Comparison of ENCODE assay signal across 12 mouse cellular contexts in genomic region chr13:98505489-98505857, GRCm38 (mm10). TPM values are rescaled to one million over a fixed set of nuclear protein-coding genes. Genes with fewer than 3 reads are reported as not detected.
A peak's percentile ranks its signal among the peaks of the same experiment; 100 is the strongest.
DNase-seq lines count a peak whose midpoint lies in the region; ATAC-seq lines count a peak whose summit lies in the region.
"Had no signal": no experiment of that assay in that cellular context is flagged by ENCODE, and none has a peak within 500 bp of the region (broad histone marks: within the 10 kb centered on the region; RNA-seq: fewer than 3 reads in every experiment).

No protein-coding gene starts in this region.

- no peak for ATAC-seq in hindbrain, embryonic 16.5 days
- ATAC-seq in midbrain, embryonic 13.5 days, result peak; percentile 21; the same call in 1 of the 2 replicates
- ATAC-seq in midbrain, embryonic 14.5 days (ENCODE audit: low FRiP score, low TSS enrichment), result no peak
- 0 out of 2 replicates have a peak, but pooled peaks have one; percentile 26 for ATAC-seq in intestine, embryonic 16.5 days
- no peak for ATAC-seq in monocyte, adult 5-6 weeks (replicated peaks; ENCODE audit: insufficient number of reproducible peaks, low FRiP score, low TSS enrichment, poor library complexity, severe bottlenecking)

- H3K9ac ChIP-seq in hindbrain, embryonic 16.5 days (ENCODE audit: low read depth, low read length), result no peak overlapping the region
- no peak overlapping the region for H3K9ac ChIP-seq in midbrain, embryonic 13.5 days (replicated peaks)
- H3K9ac ChIP-seq in midbrain, embryonic 14.5 days (replicated peaks; ENCODE audit: low read length), result no peak overlapping the region
- H3K9ac ChIP-seq in intestine, embryonic 16.5 days (ENCODE audit: low read depth, low read length), result no peak overlapping the region

- H3K9me3 ChIP-seq in hindbrain, embryonic 10.5 days, result no peaks in the 10 kb centered on the region
- no peaks in the 10 kb centered on the region for H3K9me3 ChIP-seq in hindbrain, embryonic 16.5 days (ENCODE audit: control insufficient read depth, low read length)
- H3K9me3 ChIP-seq in midbrain, embryonic 13.5 days, result no peaks in the 10 kb centered on the region
- H3K9me3 ChIP-seq in midbrain, embryonic 14.5 days (ENCODE audit: control insufficient read depth, low read length), result no peaks in the 10 kb centered on the region
- H3K9me3 ChIP-seq in intestine, embryonic 16.5 days (ENCODE audit: control insufficient read depth, low read length), result no peaks in the 10 kb centered on the region
- H3K9me3 ChIP-seq: neural tube, embryonic 13.5 days had no signal

- H3K4me1 ChIP-seq in hindbrain, embryonic 10.5 days (replicated peaks), result peaks cover 51% of the 10 kb centered on the region
- H3K4me1 ChIP-seq in hindbrain, embryonic 16.5 days (ENCODE audit: control insufficient read depth, insufficient read depth, low read depth, low read length), result peaks cover 3% of the 10 kb centered on the region
- H3K4me1 ChIP-seq in midbrain, embryonic 13.5 days (replicated peaks), result peaks cover 31% of the 10 kb centered on the region
- H3K4me1 ChIP-seq in midbrain, embryonic 14.5 days (ENCODE audit: control insufficient read depth, insufficient read depth, low read length), result peaks cover 10% of the 10 kb centered on the region; the same call in 1 of the 2 replicates
- H3K4me1 ChIP-seq in intestine, embryonic 16.5 days (ENCODE audit: control insufficient read depth, insufficient read depth, low read length), result peaks cover 20% of the 10 kb centered on the region

- no peaks in the 10 kb centered on the region for H3K36me3 ChIP-seq in hindbrain, embryonic 10.5 days
- H3K36me3 ChIP-seq in hindbrain, embryonic 16.5 days (ENCODE audit: control insufficient read depth, insufficient read depth, low read length), result no peaks in the 10 kb centered on the region
- no peaks in the 10 kb centered on the region for H3K36me3 ChIP-seq in midbrain, embryonic 13.5 days
- no peaks in the 10 kb centered on the region for H3K36me3 ChIP-seq in midbrain, embryonic 14.5 days (ENCODE audit: control insufficient read depth, insufficient read depth, low read length)
- H3K36me3 ChIP-seq in intestine, embryonic 16.5 days (ENCODE audit: control insufficient read depth, insufficient read depth, low read length), result no peaks in the 10 kb centered on the region
- H3K36me3 ChIP-seq: neural tube, embryonic 13.5 days had no signal

- peak overlapping the region; percentile 57; the same call in 1 of the 2 replicates for H3K4me3 ChIP-seq in hindbrain, embryonic 10.5 days
- no peak overlapping the region for H3K4me3 ChIP-seq in hindbrain, embryonic 16.5 days (ENCODE audit: low read length)
- no peak overlapping the region for H3K4me3 ChIP-seq in midbrain, embryonic 13.5 days (replicated peaks)
- no peak overlapping the region for H3K4me3 ChIP-seq in midbrain, embryonic 14.5 days (replicated peaks; ENCODE audit: low read depth, low read length)
- H3K4me3 ChIP-seq in intestine, embryonic 16.5 days (ENCODE audit: low read length), result no peak overlapping the region

- peak overlapping the region; percentile 59 for H3K27ac ChIP-seq in hindbrain, embryonic 10.5 days
- no peak overlapping the region for H3K27ac ChIP-seq in hindbrain, embryonic 16.5 days (ENCODE audit: low read depth, low read length)
- H3K27ac ChIP-seq in midbrain, embryonic 13.5 days, result no peak overlapping the region
- no peak overlapping the region for H3K27ac ChIP-seq in midbrain, embryonic 14.5 days (replicated peaks; ENCODE audit: low read depth, low read length)
- no peak overlapping the region for H3K27ac ChIP-seq in intestine, embryonic 16.5 days (ENCODE audit: low read length)
- H3K27ac ChIP-seq: neural tube, embryonic 13.5 days had no signal

- DNase-seq in hindbrain, embryonic 10.5 days (ENCODE audit: low spot score), result peak; percentile 45
- DNase-seq in midbrain, embryonic 14.5 days, result no peak
- no peak for DNase-seq in yolk sac, embryonic 10.5 days (ENCODE audit: low spot score)
- DNase-seq: adrenal gland, adult 8-10 months; heart, postnatal 36 days; layer of hippocampus, postnatal 36 days; thymus, postnatal 14 days had no signal

- H3K4me2 ChIP-seq in hindbrain, embryonic 16.5 days (ENCODE audit: low read length), result no peak overlapping the region
- 0 out of 2 replicates have a peak overlapping the region, but pooled peaks have one; percentile 64 for H3K4me2 ChIP-seq in midbrain, embryonic 13.5 days (replicated peaks)
- H3K4me2 ChIP-seq in midbrain, embryonic 14.5 days (ENCODE audit: low read length), result no peak overlapping the region
- H3K4me2 ChIP-seq in intestine, embryonic 16.5 days (ENCODE audit: low read depth, low read length), result no peak overlapping the region; the same call in 1 of the 2 replicates

- H3K27me3 ChIP-seq in hindbrain, embryonic 10.5 days (ENCODE audit: insufficient read depth, poor library complexity, severe bottlenecking), result peaks cover 99% of the 10 kb centered on the region
- peaks cover 41% of the 10 kb centered on the region for H3K27me3 ChIP-seq in hindbrain, embryonic 16.5 days (replicated peaks; ENCODE audit: control insufficient read depth, insufficient read depth, low read length)
- peaks cover 92% of the 10 kb centered on the region for H3K27me3 ChIP-seq in midbrain, embryonic 13.5 days
- peaks cover 75% of the 10 kb centered on the region for H3K27me3 ChIP-seq in midbrain, embryonic 14.5 days (ENCODE audit: control insufficient read depth, insufficient read depth, low read length)
- peaks cover 50% of the 10 kb centered on the region for H3K27me3 ChIP-seq in intestine, embryonic 16.5 days (replicated peaks; ENCODE audit: control insufficient read depth, insufficient read depth, low read length)

- 6% methylated on average over 11 of the region's 11 CpGs for WGBS in hindbrain, embryonic 10.5 days
- WGBS in hindbrain, embryonic 16.5 days, result 9% methylated on average over 10 of the region's 11 CpGs
- 7% methylated on average over 11 of the region's 11 CpGs for WGBS in midbrain, embryonic 13.5 days
- WGBS in midbrain, embryonic 14.5 days, result 6% methylated on average over 11 of the region's 11 CpGs
- WGBS in intestine, embryonic 16.5 days, result 9% methylated on average over 11 of the region's 11 CpGs

RNA-seq across cellular contexts. Expression of gene Gm10320, which starts 13.7 kb away (rescaled TPM):
- polyA plus RNA-seq in hindbrain, embryonic 10.5 days (2016; fragmentation: Nextera tagmentation; extraction: Ambion mirVana), result 1.4 and 1.6 TPM in 2 replicates
- polyA plus RNA-seq in hindbrain, embryonic 16.5 days (2015; fragmentation: Nextera tagmentation; extraction: Ambion mirVana), result 1.0 and 1.3 TPM in 2 replicates
- polyA plus RNA-seq in midbrain, embryonic 13.5 days (2015; fragmentation: Nextera tagmentation; extraction: Ambion mirVana), result 0.51 and 2.4 TPM in 2 replicates
- 0.67 and 0.70 TPM in 2 replicates for polyA plus RNA-seq in midbrain, embryonic 14.5 days (2014; fragmentation: Nextera tagmentation; extraction: Ambion mirVana)
- polyA plus RNA-seq in intestine, embryonic 16.5 days (2015; fragmentation: Nextera tagmentation; extraction: Ambion mirVana), result 1.3 and 2.5 TPM in 2 replicates
- 1.6 TPM in 1 of 3 replicates, not detected in the others for total RNA-seq in monocyte, adult 5-6 weeks (2017)
- total RNA-seq: heart, postnatal 36 days; layer of hippocampus, postnatal 36 days had no signal

Comparison
In these comparisons a context has a peak if more than half of its experiments do, and no peak if none do; other contexts are left out.
1. ATAC-seq: peak in midbrain, embryonic 13.5 days (single experiment) and intestine, embryonic 16.5 days (single experiment); none in hindbrain, embryonic 16.5 days (single experiment), midbrain, embryonic 14.5 days (single experiment) and monocyte, adult 5-6 weeks (single experiment).